Mouse (Mus musculus) embryo, embryonic 10 days (tissue): ENCODE results near the gene Mapk12.

Experiments
- DNase-seq: peaks from one replicate; pipeline ENCODE4 v3.0.0-alpha.2; 2015; ENCODE audit warnings: low spot score

The Mapk12 gene

GRCm38 (mm10) chr15:89171526-89172051, 31.1 kb upstream of the Mapk12 start:
- DNase-seq, result no peak

GRCm38 (mm10) chr15:89170102-89170501, 29.6 kb upstream of the Mapk12 start:
- no peak for DNase-seq

- peak; percentile 91 for DNase-seq
Measured at GRCm38 (mm10) chr15:89169431-89169830, 28.9 kb upstream of the Mapk12 start.

GRCm38 (mm10) chr15:89168922-89169321, 28.4 kb upstream of the Mapk12 start:
- no peak for DNase-seq

GRCm38 (mm10) chr15:89165478-89165877, 25.0 kb upstream of the Mapk12 start:
- DNase-seq, result no peak

GRCm38 (mm10) chr15:89161397-89161796, 20.9 kb upstream of the Mapk12 start:
- no peak for DNase-seq

GRCm38 (mm10) chr15:89158516-89158915, 18.0 kb upstream of the Mapk12 start:
- DNase-seq, result no peak

- DNase-seq, result peak; percentile 66
Measured at GRCm38 (mm10) chr15:89157954-89158353, 17.5 kb upstream of the Mapk12 start.

- DNase-seq, result peak; percentile 78
Measured at GRCm38 (mm10) chr15:89152312-89152711, 11.8 kb upstream of the Mapk12 start.

- peak; percentile 77 for DNase-seq
Measured at GRCm38 (mm10) chr15:89150041-89150390, 9.5 kb upstream of the Mapk12 start.

GRCm38 (mm10) chr15:89149271-89150040, 9.0 kb upstream of the Mapk12 start, which contains the start of gene Mapk11:
Mapk11 (minus strand) TSS chr15:89149628.
- peak; percentile 58 for DNase-seq

- DNase-seq, result peak; percentile 34
Measured at GRCm38 (mm10) chr15:89148496-89149270, 8.2 kb upstream of the Mapk12 start.

- no peak for DNase-seq
Measured at GRCm38 (mm10) chr15:89147895-89148294, 7.4 kb upstream of the Mapk12 start.

- no peak for DNase-seq
Measured at GRCm38 (mm10) chr15:89147456-89147855, 7.0 kb upstream of the Mapk12 start.

GRCm38 (mm10) chr15:89147024-89147423, 6.5 kb upstream of the Mapk12 start:
- no peak for DNase-seq

- peak; percentile 74 for DNase-seq
Measured at GRCm38 (mm10) chr15:89146537-89146936, 6.0 kb upstream of the Mapk12 start.

- DNase-seq, result no peak
Measured at GRCm38 (mm10) chr15:89145813-89146350, 5.4 kb upstream of the Mapk12 start.

- no peak for DNase-seq
Measured at GRCm38 (mm10) chr15:89144965-89145364, 4.5 kb upstream of the Mapk12 start.

- no peak for DNase-seq
Measured at GRCm38 (mm10) chr15:89143134-89143533, 2.6 kb upstream of the Mapk12 start.

- no peak for DNase-seq
Measured at GRCm38 (mm10) chr15:89141905-89142304, 1.4 kb upstream of the Mapk12 start.

GRCm38 (mm10) chr15:89141443-89141842, 940 bp upstream of the Mapk12 start:
- no peak for DNase-seq

GRCm38 (mm10) chr15:89140048-89140658, 350 bp downstream of the Mapk12 start:
- DNase-seq, result peak; percentile 54
